Mouse (Mus musculus) gastrocnemius, adult 18-20 months (tissue): Measurements from ENCODE around the gene Stx3. TPM values are rescaled to one million over a fixed set of nuclear protein-coding genes. Genes with fewer than 3 reads are reported as not detected.

Experiments used
- DNase-seq: peaks from one replicate; pipeline ENCODE4 v3.0.0; 2021; ENCODE audit warnings: low spot score
- total RNA-seq, 2 experiments: library from RNA; stranded (reverse); gene quantifications; 2 replicates each; pipeline ENCODE4 v1.2.3; 2021

Stx3 gene
- total RNA-seq, 2 experiments from 2014 or later, result 1.7 to 1.8 TPM

GRCm38 (mm10) chr19:11808452-11808851 is 10.8 kb downstream of the Stx3 start:
- no peak for DNase-seq

GRCm38 (mm10) chr19:11807822-11808221 is 11.4 kb downstream of the Stx3 start:
- no peak for DNase-seq

- no peak for DNase-seq
Measured at GRCm38 (mm10) chr19:11807251-11807650, 12.0 kb downstream of the Stx3 start.

GRCm38 (mm10) chr19:11804423-11804822 is 14.8 kb downstream of the Stx3 start:
- DNase-seq, result no peak

GRCm38 (mm10) chr19:11800531-11801315 is 18.5 kb downstream of the Stx3 start:
- DNase-seq, result no peak

GRCm38 (mm10) chr19:11794447-11794846 is 24.8 kb downstream of the Stx3 start:
- DNase-seq, result no peak

- DNase-seq, result no peak
Measured at GRCm38 (mm10) chr19:11793741-11794359, 25.4 kb downstream of the Stx3 start.

GRCm38 (mm10) chr19:11791825-11792224 is 27.4 kb downstream of the Stx3 start:
- no peak for DNase-seq

DNA sequence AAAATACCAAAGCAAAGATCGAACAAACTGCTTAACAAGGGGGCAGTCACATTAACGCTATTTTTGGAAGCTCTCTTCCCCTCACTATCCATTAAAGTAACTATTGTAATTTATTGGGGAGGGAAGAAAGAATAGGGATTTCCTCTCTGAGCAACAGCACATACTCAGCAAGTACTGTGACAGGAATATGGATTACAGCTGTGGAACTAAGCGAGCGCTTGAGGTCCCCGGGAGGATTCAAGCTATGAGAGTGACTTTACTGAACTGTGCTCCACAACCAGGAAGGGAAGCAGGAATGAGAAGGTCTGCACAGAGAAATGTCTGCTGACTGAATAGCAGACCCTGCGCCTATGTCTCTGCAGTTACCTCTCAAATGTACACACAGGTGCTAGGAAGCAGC is 30.3 kb downstream of the Stx3 start:
- no peak for DNase-seq

- no peak for DNase-seq
Measured at GRCm38 (mm10) chr19:11787826-11788225, 31.4 kb downstream of the Stx3 start.

GRCm38 (mm10) chr19:11785409-11786154 is 33.6 kb downstream of the Stx3 start:
- no peak for DNase-seq

GRCm38 (mm10) chr19:11777191-11777865 is 41.9 kb downstream of the Stx3 start:
- peak; percentile 59 for DNase-seq

DNA sequence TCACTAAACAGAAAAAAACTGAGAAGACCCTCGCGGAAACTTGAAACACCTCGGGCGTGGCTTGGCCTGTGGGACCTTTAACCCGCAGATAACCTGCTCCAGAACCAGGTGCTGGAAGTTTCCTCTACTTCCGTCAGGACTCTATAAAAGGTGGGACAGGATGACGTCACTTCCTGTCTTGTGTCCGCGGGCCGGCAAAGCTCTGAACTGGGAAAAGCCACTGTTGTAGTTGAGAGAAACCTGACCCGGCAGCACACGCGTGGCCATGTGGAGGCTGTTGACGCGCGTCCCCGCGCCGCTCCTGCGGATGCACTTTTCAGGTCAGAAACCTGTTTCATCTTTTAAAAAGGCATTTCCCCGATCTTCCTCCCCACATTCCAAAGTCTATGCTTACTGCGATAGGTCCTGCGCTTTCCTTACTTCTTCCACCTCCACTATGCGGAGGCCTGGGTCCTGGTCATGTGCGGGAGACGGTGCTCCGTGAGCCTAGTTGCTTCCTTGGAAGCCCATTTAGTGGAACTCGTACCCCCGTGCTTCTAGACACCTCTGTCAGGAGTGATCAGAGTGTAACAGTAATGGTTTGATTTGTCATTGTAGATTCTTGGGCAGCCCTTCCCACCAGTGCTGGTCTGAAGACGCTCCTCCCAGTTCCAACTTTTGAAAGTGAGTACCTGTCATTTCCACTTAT is 48.9 kb downstream of the Stx3 start, which contains the start of gene Mrpl16:
Mrpl16 (plus strand) TSS at position 187 of the 688 bp plus-strand sequence.
- peak; percentile 95 for DNase-seq

GRCm38 (mm10) chr19:11769257-11769920 is 49.8 kb downstream of the Stx3 start:
- DNase-seq, result no peak

GRCm38 (mm10) chr19:11768163-11768562 is 51.0 kb downstream of the Stx3 start:
- no peak for DNase-seq

DNA sequence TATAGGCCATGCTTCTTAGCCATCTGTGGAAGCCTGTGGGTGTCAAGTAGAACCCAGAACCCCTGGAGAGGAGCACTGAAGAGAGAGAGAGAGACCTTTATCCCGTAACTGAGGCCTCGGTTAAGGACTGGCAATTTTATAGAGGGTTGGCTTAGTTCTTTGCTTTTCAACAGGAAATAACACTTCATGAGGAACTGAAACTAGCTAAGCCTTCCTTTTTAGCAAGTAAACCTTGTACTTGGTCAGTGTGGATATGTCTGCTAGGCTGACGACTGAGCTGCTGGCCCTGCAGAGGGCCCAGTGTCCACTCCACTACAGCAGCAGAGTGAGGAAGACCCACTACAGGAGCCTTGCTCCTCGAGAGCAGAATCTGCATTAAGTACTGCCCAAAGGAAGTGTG is 52.8 kb downstream of the Stx3 start:
- DNase-seq, result no peak

- no peak for DNase-seq
Measured at GRCm38 (mm10) chr19:11765059-11765458, 54.1 kb downstream of the Stx3 start.

GRCm38 (mm10) chr19:11747298-11747697 is 71.9 kb downstream of the Stx3 start, which contains the start of gene Gif:
TSS of gene Gif (plus strand) at chr19:11747554.
- DNase-seq, result no peak

DNA sequence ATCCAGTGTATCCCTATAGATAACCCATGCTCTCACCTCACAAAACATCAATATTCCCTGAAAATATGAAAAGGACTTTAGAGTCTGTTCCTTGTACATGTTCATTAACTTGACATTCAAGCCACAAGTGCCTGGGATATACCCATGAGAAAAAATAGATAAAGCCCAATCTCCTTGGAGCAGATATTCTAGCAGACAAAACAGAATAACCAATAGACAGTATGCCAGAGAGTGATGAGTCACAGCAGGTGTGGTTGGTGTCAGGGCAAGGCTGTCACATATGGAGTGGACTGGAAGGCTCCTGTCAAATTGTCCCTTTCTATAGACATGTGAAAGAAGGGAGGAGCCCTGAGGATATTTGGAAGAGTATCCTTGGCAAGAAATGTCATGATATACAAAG is 73.5 kb downstream of the Stx3 start:
- DNase-seq, result no peak

DNA sequence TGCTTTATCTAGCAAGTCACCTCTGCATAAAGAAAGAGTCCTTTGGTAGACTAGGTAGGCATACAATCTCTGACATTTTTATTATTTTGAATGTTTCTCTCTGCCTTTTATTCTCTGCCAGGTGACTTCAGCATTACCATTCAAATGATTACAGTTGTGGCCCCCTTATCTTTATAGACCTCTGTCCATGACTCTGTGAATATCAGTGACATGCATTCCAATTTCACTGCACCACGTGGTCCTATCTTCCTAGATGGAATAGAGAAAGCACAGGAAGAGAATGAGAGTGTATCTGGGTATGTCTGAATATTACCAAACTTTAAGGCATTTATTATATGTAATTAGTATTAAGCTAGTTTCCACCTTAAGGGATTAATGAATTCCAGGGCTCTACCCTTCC is 82.7 kb downstream of the Stx3 start:
- DNase-seq, result no peak
